Mouse (Mus musculus) forebrain, embryonic 12.5 days (tissue): ENCODE data around the gene Tbccd1. TPM values are rescaled to one million over a fixed set of nuclear protein-coding genes. Genes with fewer than 3 reads are reported as not detected.

Experiments used
- ATAC-seq: fragments of 200-750 bp; cut with Nextera tagmentation; 2 replicates; pipeline ENCODE4 v1.8.0; 2017; ENCODE audit warnings: moderate TSS enrichment; ENCODE audit not compliant: low FRiP score
- H3K27ac ChIP-seq: fragments of 300-500 bp; sonication (generic); 2 replicates; pipeline ENCODE4 v1.5.1; 2016; ENCODE audit warnings: mild to moderate bottlenecking
- H3K27me3 ChIP-seq: fragments of 300-500 bp; sonication (generic); 2 replicates; pipeline ENCODE4 v1.6.1; 2016; ENCODE audit warnings: mild to moderate bottlenecking
- H3K36me3 ChIP-seq: fragments of 300-500 bp; sonication (generic); replicated peaks from 2 replicates; pipeline ENCODE4 v1.6.1; 2016; ENCODE audit warnings: mild to moderate bottlenecking
- H3K4me1 ChIP-seq: fragments of 300-500 bp; sonication (generic); 2 replicates; pipeline ENCODE4 v1.6.1; 2016
- H3K4me2 ChIP-seq: fragments of 300-500 bp; sonication (generic); 2 replicates; pipeline ENCODE4 v1.6.1; 2016; ENCODE audit warnings: mild to moderate bottlenecking, moderate library complexity
- H3K4me3 ChIP-seq: fragments of 300-500 bp; sonication (generic); replicated peaks from 2 replicates; pipeline ENCODE4 v1.5.1; 2016; ENCODE audit warnings: mild to moderate bottlenecking
- H3K9ac ChIP-seq: fragments of 300-500 bp; sonication (generic); 2 replicates; pipeline ENCODE4 v1.6.1; 2016; ENCODE audit warnings: mild to moderate bottlenecking
- H3K9me3 ChIP-seq: fragments of 300-500 bp; sonication (generic); 2 replicates; pipeline ENCODE4 v1.6.1; 2016
- WGBS: fragments of 180-500 bp; shearing (Covaris S2); methylation state at CpG from one replicate; pipeline ENCODE4 v1.1.7; 2016; 5-methylcytosine and 5-hydroxymethylcytosine counted together
- polyA plus RNA-seq: library from polyadenylated mRNA; unstranded; fragments of >200 nt; fragmentation: Nextera tagmentation; extraction: Ambion mirVana; gene quantifications from 2 replicates; pipeline ENCODE4 v1.2.1, GENCODE M21; 2016

Gene Tbccd1
- polyA plus RNA-seq, 1 experiment from 2014 or later: 30.8 TPM

GRCm38 (mm10) chr16:22766738-22767211 is 90.7 kb downstream of the Tbccd1 start:
- no peak overlapping the region for H3K4me2 ChIP-seq
- ATAC-seq: no peak
- 82% methylated on average over 16 of the region's 16 CpGs for WGBS
- no peak overlapping the region for H3K27ac ChIP-seq
- H3K4me1 ChIP-seq: no peaks in the 10 kb centered on the region; the same call in 1 of the 2 replicates
- no peaks in the 10 kb centered on the region for H3K36me3 ChIP-seq
- H3K9me3 ChIP-seq: no peaks in the 10 kb centered on the region
- no peak overlapping the region for H3K9ac ChIP-seq
- no peak overlapping the region for H3K4me3 ChIP-seq
- H3K27me3 ChIP-seq: no peaks in the 10 kb centered on the region

DNA sequence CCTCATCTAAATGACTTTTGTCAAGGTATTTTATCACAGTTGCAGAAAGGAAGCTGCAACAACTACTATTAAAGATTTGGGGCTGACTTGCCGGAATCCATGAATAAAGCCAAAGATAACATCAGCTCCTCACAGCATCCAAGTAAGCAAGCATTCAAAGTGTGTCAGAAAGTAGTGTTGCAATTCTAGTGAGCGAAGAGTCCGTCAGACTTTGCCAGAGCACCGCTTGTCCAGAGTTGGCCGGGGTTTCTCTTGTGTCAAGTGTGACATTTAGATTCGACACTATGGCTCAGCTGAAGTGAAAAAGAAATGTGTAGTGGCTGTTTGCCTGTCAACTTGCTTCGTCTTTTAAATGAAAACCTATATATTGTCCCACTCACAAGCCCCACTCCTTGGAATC is 91.9 kb downstream of the Tbccd1 start:
- ATAC-seq: no peak
- Histone ChIP-seq H3K4me2 (no peak overlapping the region), H3K9ac (no peak overlapping the region), H3K4me3 (no peak overlapping the region), H3K36me3 (no peaks in the 10 kb centered on the region), H3K27ac (no peak overlapping the region), H3K9me3 (no peaks in the 10 kb centered on the region), H3K4me1 (no peaks in the 10 kb centered on the region; the same call in 1 of the 2 replicates), H3K27me3 (no peaks in the 10 kb centered on the region)
- 93% methylated on average over 7 of the region's 7 CpGs for WGBS

Other genes starting within 250 kb of the Tbccd1 start
- gene Dgkg, start 200.4 kb downstream of the Tbccd1 start, polyA plus RNA-seq: 0.17 TPM in 2 replicates
- not detected in 2 replicates for gene Crygs, start 46.1 kb downstream of the Tbccd1 start, polyA plus RNA-seq
- 87.7 and 87.8 TPM in 2 replicates for gene Dnajb11, start 176 bp upstream of the Tbccd1 start, polyA plus RNA-seq
- not detected in 2 replicates for gene Ahsg, start 33.6 kb upstream of the Tbccd1 start, polyA plus RNA-seq
- not detected in 2 replicates for gene Fetub, start 60.7 kb upstream of the Tbccd1 start, polyA plus RNA-seq
- not detected in 2 replicates for gene Hrg, start 93.4 kb upstream of the Tbccd1 start, polyA plus RNA-seq
- not detected in 2 replicates for gene Kng2, start 171.8 kb upstream of the Tbccd1 start, polyA plus RNA-seq
- not detected in 2 replicates for gene Kng1, start 200.2 kb upstream of the Tbccd1 start, polyA plus RNA-seq
- gene Eif4a2, start 249.8 kb upstream of the Tbccd1 start, polyA plus RNA-seq: 221 and 223 TPM in 2 replicates